Mouse (Mus musculus): Measurements from ENCODE around the gene Rasa1. TPM values are rescaled to one million over a fixed set of nuclear protein-coding genes. Genes with fewer than 3 reads are reported as not detected.

Gene Rasa1
- polyA plus RNA-seq, 1 experiment from 2014 or later = 60.1 TPM

- no peaks in the 10 kb centered on the region for H3K9me3 ChIP-seq
- H3K27me3 ChIP-seq (replicated peaks) = no peaks in the 10 kb centered on the region
- no peak overlapping the region for H3K27ac ChIP-seq
- no peaks in the 10 kb centered on the region for H3K4me1 ChIP-seq
- 88% methylated on average over 4 of the region's 4 CpGs for whole genome bisulfite sequencing
- H3K4me3 ChIP-seq = no peak overlapping the region
- no peak for ATAC-seq (replicated peaks)
- H3K4me2 ChIP-seq = no peak overlapping the region
- peaks cover 10% of the 10 kb centered on the region; the same call in 1 of the 2 replicates for H3K36me3 ChIP-seq (replicated peaks)
- no peak overlapping the region for H3K9ac ChIP-seq
These were observed 70.3 kb downstream of the Rasa1 start for GRCm38 (mm10) chr13:85218656-85219055.

- Histone ChIP-seq H3K27me3 (replicated peaks) (no peaks in the 10 kb centered on the region), H3K36me3 (replicated peaks) (peaks cover 6% of the 10 kb centered on the region), H3K27ac (no peak overlapping the region), H3K4me3 (no peak overlapping the region), H3K4me1 (no peaks in the 10 kb centered on the region), H3K9me3 (no peaks in the 10 kb centered on the region), H3K9ac (no peak overlapping the region), H3K4me2 (no peak overlapping the region)
- no peak for ATAC-seq (replicated peaks)
- 76% methylated on average over 1 of the region's 1 CpGs for WGBS
These were observed 78.6 kb downstream of the Rasa1 start for GRCm38 (mm10) chr13:85210353-85210752.

GRCm38 (mm10) chr13:85208656-85209055 is 80.3 kb downstream of the Rasa1 start:
- Histone ChIP-seq H3K27ac (no peak overlapping the region), H3K9me3 (no peaks in the 10 kb centered on the region), H3K4me1 (no peaks in the 10 kb centered on the region), H3K4me2 (no peak overlapping the region), H3K36me3 (replicated peaks) (peaks cover 10% of the 10 kb centered on the region), H3K4me3 (no peak overlapping the region), H3K27me3 (replicated peaks) (no peaks in the 10 kb centered on the region), H3K9ac (no peak overlapping the region)
- no peak for ATAC-seq (replicated peaks)
- WGBS = 97% methylated on average over 6 of the region's 6 CpGs

GRCm38 (mm10) chr13:85207493-85207892 is 81.4 kb downstream of the Rasa1 start:
- H3K36me3 ChIP-seq (replicated peaks) = peaks cover 13% of the 10 kb centered on the region
- 0 out of 2 replicates have a peak, but pooled peaks have one; percentile 24 for ATAC-seq (replicated peaks)

GRCm38 (mm10) chr13:85191253-85191652 is 97.7 kb downstream of the Rasa1 start:
- H3K4me3 ChIP-seq = no peak overlapping the region
- no peak overlapping the region for H3K27ac ChIP-seq
- peaks cover 19% of the 10 kb centered on the region for H3K4me1 ChIP-seq
- H3K9ac ChIP-seq = no peak overlapping the region
- H3K9me3 ChIP-seq = no peaks in the 10 kb centered on the region
- 99% methylated on average over 2 of the region's 2 CpGs for WGBS
- ATAC-seq (replicated peaks) = no peak
- H3K36me3 ChIP-seq (replicated peaks) = peaks cover 14% of the 10 kb centered on the region
- H3K27me3 ChIP-seq (replicated peaks) = no peaks in the 10 kb centered on the region
- H3K4me2 ChIP-seq = no peak overlapping the region

More at GRCm38 (mm10) chr13:85207493-85207892, 81.4 kb downstream of the Rasa1 start:
- no peaks in the 10 kb centered on the region for H3K27me3 ChIP-seq (replicated peaks)
- H3K9ac ChIP-seq = no peak overlapping the region
- no peak overlapping the region for H3K4me2 ChIP-seq
- WGBS = 80% methylated on average over 2 of the region's 2 CpGs
- no peaks in the 10 kb centered on the region for H3K9me3 ChIP-seq
- H3K4me3 ChIP-seq = no peak overlapping the region
- no peaks in the 10 kb centered on the region for H3K4me1 ChIP-seq
- H3K27ac ChIP-seq = no peak overlapping the region

GRCm38 (mm10) chr13:85189644-85190121 is 99.2 kb downstream of the Rasa1 start:
- Histone ChIP-seq H3K4me3 (peak overlapping the region; percentile 90), H3K36me3 (replicated peaks) (peaks cover 14% of the 10 kb centered on the region), H3K27ac (peak overlapping the region; percentile 85), H3K4me1 (peaks cover 19% of the 10 kb centered on the region), H3K27me3 (replicated peaks) (no peaks in the 10 kb centered on the region), H3K4me2 (peak overlapping the region; percentile 73), H3K9me3 (no peaks in the 10 kb centered on the region), H3K9ac (peak overlapping the region; percentile 87)
- peak; percentile 92 for ATAC-seq (replicated peaks)
- 2% methylated on average over 17 of the region's 17 CpGs for WGBS

- 1% methylated on average over 44 of the region's 44 CpGs for WGBS
- H3K9me3 ChIP-seq = no peaks in the 10 kb centered on the region
These were observed 99.9 kb downstream of the Rasa1 start, which contains the start of gene Ccnh for GRCm38 (mm10) chr13:85188903-85189643. Ccnh (plus strand) TSS chr13:85189408.

More at GRCm38 (mm10) chr13:85188903-85189643, 99.9 kb downstream of the Rasa1 start, which contains the start of gene Ccnh:
- Histone ChIP-seq H3K4me3 (peak within 1 kb of the TSS; percentile 90), H3K4me2 (peak within 1 kb of the TSS; percentile 73), H3K36me3 (replicated peaks) (peaks cover 14% of the 10 kb centered on the region), H3K27me3 (replicated peaks) (no peaks in the 10 kb centered on the region), H3K27ac (peak within 1 kb of the TSS; percentile 85), H3K4me1 (peaks cover 19% of the 10 kb centered on the region), H3K9ac (peak within 1 kb of the TSS; percentile 87)
- ATAC-seq (replicated peaks) = peak; percentile 97

Other genes with a start within 250 kb of the Rasa1 start
- 76.8 and 82.7 TPM in 2 replicates for gene Ccnh, start 99.7 kb downstream of the Rasa1 start, polyA plus RNA-seq (2015; fragmentation: Nextera tagmentation; extraction: Ambion mirVana)

Data from midbrain, embryonic 15.5 days (tissue).